Mouse (Mus musculus) T-cell, adult 2 months (primary cell): ENCODE data around the gene Mgat4e.
"Not testable (repeated sequence)": the region's sequence is repeated elsewhere in the genome, so short reads cannot be mapped to it uniquely, and the experiment has no call there.

Source experiments
- DNase-seq: peaks from one replicate; pipeline ENCODE4 v3.0.0; 2022; ENCODE audit warnings: low spot score

The Mgat4e gene

DNA sequence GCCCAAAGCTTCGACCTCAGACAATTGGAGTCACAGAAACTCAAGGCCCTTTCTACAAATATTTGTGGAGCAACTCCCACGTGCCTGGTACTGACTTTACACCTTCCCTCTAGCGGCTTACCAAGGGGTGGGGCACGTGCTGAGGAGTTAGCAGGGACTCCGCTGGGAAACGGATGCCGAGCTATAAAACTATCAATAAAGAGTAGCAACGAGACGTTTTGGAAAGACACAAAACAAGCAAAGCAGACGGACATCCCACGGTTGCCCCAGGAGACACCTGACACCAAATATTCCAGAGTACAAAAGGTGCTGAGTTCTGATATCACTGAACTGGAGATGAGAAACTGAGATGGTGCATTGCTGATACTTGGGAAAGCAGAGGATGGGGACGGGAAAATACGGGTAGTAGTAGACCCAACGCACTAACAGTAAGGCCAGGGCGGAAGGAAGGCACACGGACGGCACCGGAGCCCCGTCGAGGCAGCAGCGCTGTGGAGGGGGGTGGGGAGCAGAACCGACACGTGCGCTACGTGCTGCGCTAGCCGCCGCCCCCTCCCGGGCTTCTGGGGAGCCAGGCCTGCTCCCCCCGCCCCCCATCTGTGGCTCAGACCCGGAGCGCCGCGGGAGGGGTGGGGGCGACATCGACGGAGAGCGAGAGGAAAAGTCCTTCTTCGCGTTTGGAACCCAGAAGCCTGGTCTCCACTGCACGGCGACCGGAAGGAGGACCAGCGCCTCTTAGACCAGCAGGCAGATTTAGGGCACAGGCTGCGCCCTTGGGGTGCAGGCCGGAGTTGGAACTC lies 6.6 kb upstream of the Mgat4e start:
- DNase-seq = peak; percentile 56

DNA sequence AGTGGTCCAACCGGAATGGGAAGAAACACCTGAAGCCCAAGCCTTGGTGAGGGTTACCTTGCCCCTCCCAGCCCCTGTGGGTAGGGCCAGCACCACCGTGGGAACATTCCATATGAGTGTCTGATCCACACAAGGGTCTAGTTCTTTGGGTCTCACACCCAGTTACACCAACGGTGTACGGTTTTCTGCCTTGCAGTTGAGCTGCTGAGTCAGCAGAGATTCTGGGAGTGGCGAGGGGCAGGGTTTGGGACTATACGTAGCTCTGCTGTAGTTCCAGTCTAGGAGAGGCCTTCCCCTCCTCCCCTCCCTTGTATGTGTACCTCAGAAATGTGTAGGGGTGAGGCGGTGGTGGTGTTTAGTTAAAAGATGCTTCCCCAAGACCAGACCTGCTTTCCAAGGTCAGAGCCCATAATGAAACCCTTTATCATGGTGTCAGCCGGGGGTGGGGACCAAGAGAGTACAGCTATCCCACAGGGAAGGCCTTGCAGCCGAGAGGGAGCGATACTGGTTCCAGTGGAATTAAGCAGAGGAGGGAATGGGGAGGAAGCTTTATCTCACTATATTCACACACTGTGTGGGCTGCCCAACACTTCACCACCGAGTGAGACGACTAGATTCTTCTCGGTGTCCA lies 5.9 kb upstream of the Mgat4e start:
- no peak for DNase-seq

GRCm38 (mm10) chr1:134552396-134552795 lies 2.9 kb upstream of the Mgat4e start:
- no peak for DNase-seq

GRCm38 (mm10) chr1:134551869-134552268 lies 2.4 kb upstream of the Mgat4e start:
- no peak for DNase-seq

DNA sequence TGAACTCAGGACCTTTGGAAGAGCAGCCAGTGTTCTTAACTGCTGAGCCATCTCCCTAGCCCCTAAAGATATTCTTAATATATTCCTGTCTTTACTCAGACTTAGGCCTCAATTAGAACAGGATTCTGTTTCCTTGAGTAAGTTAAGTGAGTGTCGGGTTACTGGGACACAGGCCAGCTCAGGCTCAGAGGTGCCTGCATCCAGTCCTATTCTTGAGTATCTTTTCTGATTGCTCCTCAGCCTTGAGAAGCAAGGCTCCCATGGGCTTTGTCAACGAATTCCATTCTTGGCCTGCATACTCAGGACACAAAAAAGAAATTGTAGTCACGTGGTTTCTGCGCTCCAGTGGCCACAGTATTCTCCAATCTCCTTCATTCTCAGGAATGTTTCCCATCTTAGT lies 1.3 kb downstream of the Mgat4e start:
- no peak for DNase-seq

DNA sequence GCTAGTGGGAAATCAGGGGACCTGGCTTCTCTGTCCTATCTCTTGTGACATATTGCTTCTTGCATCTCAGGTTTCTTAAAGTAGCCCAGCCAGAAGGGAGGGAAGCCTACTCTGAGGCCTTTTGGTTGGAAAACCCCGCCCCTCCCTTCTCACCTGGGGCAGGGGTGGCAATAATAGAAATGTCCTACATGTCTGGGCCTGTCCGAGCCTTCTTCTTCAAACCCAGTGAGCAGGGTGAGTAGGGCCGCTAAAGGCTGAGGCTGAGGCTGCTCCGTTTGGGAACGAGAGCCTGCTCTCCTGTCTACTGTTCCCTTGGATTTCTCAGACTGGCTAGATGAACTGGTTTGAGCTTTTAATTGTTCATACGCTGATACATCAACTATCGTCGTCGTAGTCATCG lies 8.9 kb downstream of the Mgat4e start:
- DNase-seq = no peak

GRCm38 (mm10) chr1:134535513-134535912 lies 14.0 kb downstream of the Mgat4e start:
- DNase-seq = no peak

DNA sequence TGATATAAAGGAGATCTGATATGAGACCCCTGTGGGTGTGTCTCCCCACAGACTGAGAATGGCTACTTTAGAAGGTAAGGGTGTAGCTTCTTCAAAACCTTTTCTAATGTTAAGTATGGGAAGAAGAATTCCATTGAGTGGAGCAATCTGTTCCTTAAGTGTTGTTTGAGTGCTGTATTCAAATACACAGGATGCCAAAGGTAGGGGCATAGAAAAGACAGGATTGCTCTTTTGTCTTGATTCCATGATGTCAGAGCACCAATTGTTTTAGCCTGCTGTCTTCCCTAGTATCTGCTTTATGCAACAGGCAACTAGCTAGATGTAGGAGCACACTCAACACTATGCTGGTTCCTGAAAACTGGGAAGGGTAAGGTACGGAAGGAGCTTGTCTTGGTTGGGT lies 14.4 kb downstream of the Mgat4e start:
- DNase-seq = no peak

GRCm38 (mm10) chr1:134533710-134534109 lies 15.8 kb downstream of the Mgat4e start:
- DNase-seq = not testable (repeated sequence)

GRCm38 (mm10) chr1:134530618-134531017 lies 18.9 kb downstream of the Mgat4e start:
- no peak for DNase-seq

- DNase-seq = no peak
Measured at GRCm38 (mm10) chr1:134526752-134527151, 22.7 kb downstream of the Mgat4e start.

- no peak for DNase-seq
Measured at GRCm38 (mm10) chr1:134525015-134525414, 24.5 kb downstream of the Mgat4e start.

DNA sequence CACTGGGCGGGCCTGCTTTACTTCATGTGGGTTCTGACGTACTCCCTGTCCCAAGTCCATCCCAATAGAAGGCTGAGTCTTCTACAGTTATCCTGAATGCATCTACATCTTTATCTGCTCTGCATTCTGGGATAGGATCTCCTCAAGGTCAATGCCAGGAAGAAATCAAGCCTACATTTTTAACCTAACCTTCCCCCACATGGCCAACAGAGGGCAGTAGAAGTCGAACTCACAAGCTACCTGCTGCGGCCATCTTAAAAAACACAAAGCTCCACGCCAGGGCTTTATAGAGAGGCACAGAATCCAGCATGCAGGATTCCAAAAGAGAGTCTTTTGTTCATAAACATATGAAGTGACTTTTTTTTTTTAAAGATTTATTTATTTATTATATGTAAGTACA lies 25.1 kb downstream of the Mgat4e start:
- DNase-seq = peak; percentile 52

- no peak for DNase-seq
Measured at GRCm38 (mm10) chr1:134522325-134522724, 27.2 kb downstream of the Mgat4e start.

DNA sequence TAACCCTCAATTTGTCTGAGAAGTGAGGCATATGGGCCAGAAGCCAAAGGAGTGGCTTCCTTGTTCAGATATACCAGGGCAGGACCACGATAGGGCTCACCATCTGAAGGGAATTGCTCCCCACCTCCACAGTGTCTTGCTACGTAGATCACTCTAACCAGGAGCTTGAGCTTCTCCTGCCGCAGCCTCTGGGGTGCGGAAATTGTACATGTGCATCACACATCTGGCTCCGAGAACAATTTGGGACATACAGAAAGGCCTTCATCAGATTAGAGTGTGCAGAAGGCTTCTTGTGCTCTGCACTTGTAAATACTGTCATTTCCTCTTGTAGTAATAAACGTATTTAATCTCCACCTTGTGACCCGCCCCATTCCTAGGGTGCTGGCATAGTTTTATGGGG lies 28.3 kb downstream of the Mgat4e start:
- no peak for DNase-seq

- no peak for DNase-seq
Measured at GRCm38 (mm10) chr1:134520001-134520721, 29.3 kb downstream of the Mgat4e start.

DNA sequence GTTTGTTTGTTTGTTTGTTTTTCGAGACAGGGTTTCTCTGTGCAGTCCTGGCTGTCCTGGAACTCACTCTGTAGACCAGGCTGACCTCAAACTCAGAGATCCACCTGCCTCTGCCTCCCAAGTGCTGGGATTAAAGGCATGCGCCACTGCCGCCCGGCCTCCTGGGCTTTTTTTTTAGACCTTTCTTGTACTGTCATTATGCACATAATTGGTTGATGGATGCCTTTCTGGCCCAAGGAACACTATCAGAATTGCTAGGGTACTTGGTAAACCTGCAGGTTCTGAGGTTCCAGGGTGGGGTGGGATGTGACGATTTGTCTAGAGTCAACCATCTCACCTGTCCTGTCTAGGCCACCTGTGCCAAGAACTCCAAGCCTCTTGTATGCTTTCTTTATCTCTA lies 30.3 kb downstream of the Mgat4e start:
- not testable (repeated sequence) for DNase-seq

DNA sequence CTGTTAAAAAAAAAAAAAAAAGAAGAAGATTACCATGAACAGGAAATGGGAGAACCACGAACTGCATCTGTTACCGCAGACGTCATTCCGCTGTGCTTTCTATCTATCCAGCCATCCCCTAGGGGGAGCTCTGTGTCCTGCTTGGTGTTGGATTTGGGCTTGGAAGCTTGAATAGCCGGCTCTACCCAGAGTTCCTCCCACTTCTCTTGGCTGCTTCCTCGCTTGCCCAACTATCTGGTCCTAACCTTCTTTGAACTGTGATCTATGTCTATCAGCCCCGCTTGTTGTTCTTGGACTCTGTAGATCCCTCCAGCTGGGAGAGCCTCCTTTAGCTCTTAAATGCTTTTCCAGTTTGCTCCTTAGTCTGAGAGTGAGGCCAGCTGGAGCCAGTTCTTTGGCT lies 30.8 kb downstream of the Mgat4e start:
- DNase-seq = peak; percentile 77

- not testable (repeated sequence) for DNase-seq
Measured at GRCm38 (mm10) chr1:134517841-134518240, 31.6 kb downstream of the Mgat4e start.

GRCm38 (mm10) chr1:134516491-134517198 lies 32.8 kb downstream of the Mgat4e start:
- DNase-seq = no peak

GRCm38 (mm10) chr1:134515891-134516290 lies 33.6 kb downstream of the Mgat4e start:
- no peak for DNase-seq

DNA sequence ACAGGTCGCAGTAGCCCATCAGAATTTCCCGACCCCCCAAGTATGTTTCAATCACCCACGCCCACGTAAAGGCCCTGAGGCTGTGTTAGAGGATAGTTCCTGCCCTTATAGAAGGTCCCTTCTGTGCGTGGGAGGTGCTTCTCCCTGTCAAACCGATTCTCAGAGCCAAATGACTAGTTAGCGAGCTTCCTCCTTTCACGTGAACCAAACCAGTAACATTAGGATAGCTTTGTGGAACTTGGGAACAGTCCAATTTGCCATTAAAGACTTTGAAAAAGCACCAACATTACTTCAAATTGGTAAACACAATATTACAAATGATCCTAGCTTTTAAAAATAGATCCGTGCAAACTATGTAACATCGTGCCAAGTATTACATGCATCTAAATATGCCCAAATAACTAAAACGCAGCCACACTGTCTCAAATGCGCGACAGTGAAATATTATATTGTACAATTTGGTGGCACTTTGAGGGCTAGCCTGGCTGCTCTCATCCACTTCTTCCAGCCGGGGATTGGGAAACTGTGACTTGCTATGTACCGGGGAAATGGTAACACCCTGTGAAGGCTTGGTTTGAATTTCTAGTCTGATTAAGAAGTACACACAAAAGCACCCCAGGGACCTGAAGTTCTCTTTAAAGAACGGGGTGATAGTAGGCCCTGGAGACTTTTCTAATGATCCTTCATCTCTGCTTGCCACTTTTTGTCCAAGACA lies 35.4 kb downstream of the Mgat4e start:
- no peak for DNase-seq
